ENCODE assay signal across 16 mouse cellular contexts in genomic region chr5:6480811-6481210, GRCm38 (mm10).
"Had no signal": no experiment of that assay in that cellular context is flagged by ENCODE, and none has a peak within 500 bp of the region (broad histone marks: within the 10 kb centered on the region; RNA-seq: fewer than 3 reads in every experiment).

No protein-coding gene starts in this region.

- H3K27me3 ChIP-seq: limb, embryonic 13.5 days; neural tube, embryonic 12.5 days; stomach, embryonic 15.5 days had no signal

- H3K36me3 ChIP-seq: limb, embryonic 13.5 days; neural tube, embryonic 12.5 days; stomach, embryonic 15.5 days had no signal

- DNase-seq: kidney, adult 18-20 months; kidney, postnatal 10 days; kidney, postnatal 4 days; left cerebral cortex, postnatal 4 days; lung, adult 18-20 months; lung, postnatal 10 days; lung, postnatal 4 days; right cerebral cortex, postnatal 14 days; thymus, adult 2 months; thymus, postnatal 25 days had no signal

- H3K27ac ChIP-seq: layer of hippocampus, adult 2 months; limb, embryonic 13.5 days; liver, embryonic 14.5 days; neural tube, embryonic 12.5 days; stomach, embryonic 15.5 days had no signal

- H3K4me1 ChIP-seq: limb, embryonic 13.5 days; neural tube, embryonic 12.5 days; stomach, embryonic 15.5 days had no signal

- H3K4me3 ChIP-seq: layer of hippocampus, adult 2 months; limb, embryonic 13.5 days; myocyte; neural tube, embryonic 12.5 days; stomach, embryonic 15.5 days had no signal

- H3K9me3 ChIP-seq: limb, embryonic 13.5 days; neural tube, embryonic 12.5 days; stomach, embryonic 15.5 days had no signal

- H3K9ac ChIP-seq: limb, embryonic 13.5 days; liver, embryonic 14.5 days; neural tube, embryonic 12.5 days; stomach, embryonic 15.5 days had no signal

- H3K4me2 ChIP-seq: limb, embryonic 13.5 days; neural tube, embryonic 12.5 days; stomach, embryonic 15.5 days had no signal
